Mouse (Mus musculus): ENCODE measurements around the gene Man1b1.

Man1b1 gene

GRCm38 (mm10) chr2:25332286-25333160 lies at the start of gene Man1b1:
Gene Man1b1, plus strand, starts transcription at chr2:25332338.
- DNase-seq (ENCODE audit: low read depth), result peak; percentile 99

DNA sequence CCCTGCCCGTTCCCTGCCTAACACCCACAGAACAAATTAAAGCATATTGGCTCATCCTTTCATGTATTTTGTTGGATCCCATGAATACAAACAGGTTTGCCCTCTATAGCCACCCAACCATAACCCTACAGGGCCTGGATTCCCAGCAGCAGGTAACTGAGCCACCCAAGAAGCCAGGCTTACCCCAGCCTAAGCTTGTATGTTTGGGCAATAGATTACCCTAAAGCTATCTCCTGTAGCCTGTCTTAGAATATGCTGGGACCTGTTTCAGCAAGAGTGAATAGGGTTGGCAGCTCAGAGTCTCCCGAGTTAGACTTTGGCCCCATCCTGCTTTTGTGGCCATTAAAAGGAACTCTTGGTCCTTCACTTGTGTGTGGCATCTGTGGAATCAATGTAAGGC lies 46.6 kb upstream of the Man1b1 start:
- no peak for DNase-seq (ENCODE audit: low read depth)

- DNase-seq (ENCODE audit: low read depth), result no peak
These were observed 45.8 kb upstream of the Man1b1 start for GRCm38 (mm10) chr2:25286314-25286713.

DNA sequence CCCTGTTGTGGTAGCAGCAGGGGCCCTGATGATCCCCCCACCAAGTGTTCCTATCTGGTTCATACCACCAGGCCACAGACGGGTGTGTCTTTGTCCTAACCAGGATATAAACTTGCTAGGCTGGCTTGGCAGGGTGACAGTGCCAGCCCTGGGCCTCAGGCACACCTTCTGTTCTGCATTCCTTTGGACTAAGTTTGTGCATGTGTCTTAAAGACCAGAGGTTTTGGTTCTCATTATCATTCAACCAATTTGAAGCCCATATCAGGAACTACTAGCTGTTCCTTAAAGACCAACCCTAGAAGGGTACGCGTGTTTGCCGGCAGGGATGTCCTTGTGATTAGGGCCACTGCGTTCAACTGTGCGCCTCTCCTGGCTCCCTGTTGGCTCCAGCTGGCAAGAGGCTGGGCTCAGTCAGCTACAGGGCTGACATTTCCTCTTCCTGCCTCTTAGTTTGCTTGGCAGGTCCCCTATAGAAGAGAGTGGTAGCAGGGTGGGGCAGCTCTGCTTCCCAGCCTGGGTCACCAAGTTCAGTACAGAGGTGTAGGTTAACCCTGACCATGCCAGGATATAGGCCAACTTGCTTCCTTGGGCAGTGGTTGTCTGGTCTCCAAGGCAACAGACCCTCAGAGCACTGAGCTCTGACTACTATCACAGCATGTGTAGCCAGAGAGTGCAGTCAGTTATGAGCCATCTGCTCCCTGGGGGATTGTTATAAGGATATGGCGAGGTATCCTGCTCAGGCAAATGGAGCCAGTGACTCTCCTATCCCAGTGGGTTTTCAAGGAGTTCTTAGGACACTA lies 45.1 kb upstream of the Man1b1 start:
- no peak for DNase-seq (ENCODE audit: low read depth)

GRCm38 (mm10) chr2:25287927-25288649 lies 44.0 kb upstream of the Man1b1 start, which contains the start of gene Tmem210:
Gene Tmem210, plus strand, starts transcription at chr2:25288145.
- DNase-seq (ENCODE audit: low read depth), result no peak

- no peak for DNase-seq (ENCODE audit: low read depth)
These were observed 43.3 kb upstream of the Man1b1 start for GRCm38 (mm10) chr2:25288734-25289345.

GRCm38 (mm10) chr2:25289651-25290050 lies 42.5 kb upstream of the Man1b1 start, which contains the start of gene Lrrc26:
Gene Lrrc26, plus strand, starts transcription at chr2:25289915.
- peak; percentile 23 for DNase-seq (ENCODE audit: low read depth)

GRCm38 (mm10) chr2:25290101-25290815 lies 41.9 kb upstream of the Man1b1 start:
- DNase-seq (ENCODE audit: low read depth), result no peak

DNA sequence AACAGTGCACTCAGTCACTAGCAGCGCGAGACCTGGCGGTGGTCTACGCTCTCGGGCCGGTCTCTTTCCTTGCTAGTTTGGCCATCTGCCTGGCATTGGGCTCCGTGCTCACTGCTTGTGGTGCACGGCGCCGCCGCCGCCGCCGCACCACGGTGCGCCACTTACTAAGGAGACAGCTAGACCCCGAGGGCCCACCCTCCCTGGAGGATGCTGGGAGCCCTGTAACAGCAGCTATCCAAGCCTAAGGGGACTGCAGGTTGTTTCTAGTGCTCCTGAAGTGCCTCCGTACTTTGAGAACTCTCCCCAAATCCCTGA lies 41.4 kb upstream of the Man1b1 start:
- DNase-seq (ENCODE audit: low read depth), result no peak

DNA sequence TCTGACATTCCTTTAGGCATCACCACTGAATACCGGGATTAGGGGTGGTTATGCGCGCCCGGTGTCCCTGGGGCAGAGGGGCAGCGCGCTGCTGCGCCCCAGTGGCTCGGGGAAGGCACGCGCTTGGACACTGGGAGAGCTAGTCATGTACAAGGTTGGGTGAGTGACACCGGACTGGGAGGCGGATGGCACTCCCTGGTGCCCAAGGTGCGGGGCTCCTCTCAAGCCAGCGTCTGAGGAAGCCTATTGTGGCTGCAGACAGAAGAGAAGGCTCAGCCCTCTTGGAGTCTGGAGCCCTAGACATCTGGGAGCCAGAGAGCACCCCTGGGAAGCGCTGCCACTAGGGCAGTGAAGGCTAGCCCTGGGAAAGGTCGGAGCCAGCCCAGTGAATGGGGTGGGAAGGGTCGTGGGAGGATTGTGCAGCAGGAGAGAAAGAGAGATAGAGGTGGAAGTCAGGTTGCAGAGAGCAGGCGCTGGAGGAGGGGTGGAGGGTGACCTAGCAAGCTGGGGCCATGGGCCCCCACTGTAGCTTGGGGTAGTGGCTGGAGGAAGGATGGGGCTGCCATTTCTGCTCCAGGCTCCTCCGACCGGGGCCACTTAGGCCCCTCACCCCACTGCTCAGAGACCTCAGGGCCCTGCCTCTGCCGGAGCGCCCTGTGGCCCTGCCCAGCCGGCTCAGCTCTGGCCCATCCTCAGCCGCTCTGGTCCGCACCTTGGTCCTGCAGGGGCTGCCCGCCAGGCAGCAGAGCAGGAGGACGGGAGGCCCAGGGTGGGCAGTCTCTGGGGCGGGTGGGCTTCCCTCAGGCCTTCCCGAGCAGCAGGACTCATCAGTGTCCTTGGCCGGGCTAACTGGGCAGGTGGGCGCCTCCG lies 40.7 kb upstream of the Man1b1 start:
- no peak for DNase-seq (ENCODE audit: low read depth)

DNA sequence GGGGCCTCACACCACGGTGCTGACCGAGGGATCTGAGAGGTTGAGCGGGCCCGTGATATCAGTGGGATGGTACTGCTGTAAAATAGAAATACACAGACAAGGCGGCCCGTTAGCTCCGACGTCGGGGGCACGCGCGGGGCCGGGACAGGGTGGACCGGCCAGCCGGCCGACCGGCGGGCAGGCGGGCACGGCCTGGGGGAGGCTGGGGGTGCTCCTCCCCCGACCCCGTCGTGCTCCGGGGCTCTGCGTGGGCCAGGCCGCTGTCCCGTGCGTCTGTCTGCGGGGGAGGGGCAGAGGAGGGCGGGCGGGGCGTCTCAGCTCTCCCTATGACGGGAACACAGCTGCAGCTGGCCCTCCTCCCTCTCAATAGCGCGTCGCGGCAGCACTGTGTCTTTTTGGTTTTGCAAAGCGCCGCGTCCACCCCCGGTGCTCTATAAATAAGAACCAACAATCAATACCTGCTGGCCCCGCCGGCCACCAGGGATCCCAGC lies 40.0 kb upstream of the Man1b1 start:
- DNase-seq (ENCODE audit: low read depth), result no peak

DNA sequence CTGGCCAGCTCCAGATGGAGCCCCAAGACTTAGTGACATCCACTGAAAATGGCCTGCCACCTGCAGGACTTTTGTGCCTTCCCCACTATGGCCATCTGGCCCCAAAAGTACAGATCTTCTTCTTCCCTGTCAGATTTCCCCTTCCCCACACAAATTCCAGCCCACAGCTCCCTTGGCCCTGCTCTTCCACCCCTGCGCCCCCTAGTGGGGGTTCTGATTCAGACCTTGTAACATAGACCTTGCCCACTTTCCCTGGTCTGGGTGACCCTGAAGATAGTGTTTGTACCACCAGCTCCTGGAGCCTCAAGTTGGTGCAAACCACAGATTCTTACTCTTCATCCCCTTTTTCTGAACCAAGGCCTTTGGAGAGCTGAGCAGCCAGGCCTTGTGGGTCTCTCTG lies 39.3 kb upstream of the Man1b1 start:
- DNase-seq (ENCODE audit: low read depth), result peak; percentile 57

DNA sequence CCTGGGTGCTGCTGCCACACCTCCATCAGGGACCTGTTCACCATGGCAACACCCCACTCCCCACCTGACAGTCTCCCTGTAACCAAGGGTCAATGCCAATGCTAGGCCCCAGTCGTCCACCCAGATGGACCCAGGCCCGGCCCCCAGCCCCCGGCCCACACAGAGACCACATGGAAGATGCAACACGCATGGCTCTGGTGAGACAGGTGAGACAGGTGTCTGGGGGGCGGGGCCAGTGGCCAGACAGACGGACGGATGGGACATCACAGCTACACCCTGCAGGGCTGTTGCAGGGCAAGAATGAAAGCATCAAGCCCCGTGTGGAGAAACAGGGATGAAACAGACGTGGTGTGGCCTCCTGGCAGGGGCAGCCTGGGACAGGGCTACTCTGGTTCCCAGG lies 38.4 kb upstream of the Man1b1 start:
- no peak for DNase-seq (ENCODE audit: low read depth)

GRCm38 (mm10) chr2:25297093-25297492 lies 35.0 kb upstream of the Man1b1 start:
- no peak for DNase-seq (ENCODE audit: low read depth)

DNA sequence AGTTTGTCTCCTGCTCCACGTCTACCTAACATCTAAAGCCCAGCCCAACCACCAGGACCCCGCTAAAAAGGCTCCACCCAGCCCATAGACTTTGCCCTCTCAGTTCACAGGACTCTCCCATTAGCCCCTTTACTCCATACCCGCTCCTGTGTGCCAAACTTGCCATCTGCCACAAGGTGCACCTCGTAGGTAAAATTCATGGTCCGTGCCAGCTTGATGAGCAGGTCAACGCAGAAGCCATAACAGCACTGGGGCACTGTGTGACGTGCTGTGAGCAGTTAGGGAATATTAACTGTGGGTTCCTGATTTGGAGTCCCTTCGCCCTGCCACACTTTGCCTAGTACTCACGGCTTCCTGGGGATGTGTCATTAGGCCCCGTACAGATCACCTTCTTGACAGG lies 34.1 kb upstream of the Man1b1 start:
- DNase-seq (ENCODE audit: low read depth), result no peak

GRCm38 (mm10) chr2:25303452-25303851 lies 28.7 kb upstream of the Man1b1 start:
- DNase-seq (ENCODE audit: low read depth), result no peak

- peak; percentile 69 for DNase-seq (ENCODE audit: low read depth)
These were observed 28.0 kb upstream of the Man1b1 start for GRCm38 (mm10) chr2:25303931-25304656.

DNA sequence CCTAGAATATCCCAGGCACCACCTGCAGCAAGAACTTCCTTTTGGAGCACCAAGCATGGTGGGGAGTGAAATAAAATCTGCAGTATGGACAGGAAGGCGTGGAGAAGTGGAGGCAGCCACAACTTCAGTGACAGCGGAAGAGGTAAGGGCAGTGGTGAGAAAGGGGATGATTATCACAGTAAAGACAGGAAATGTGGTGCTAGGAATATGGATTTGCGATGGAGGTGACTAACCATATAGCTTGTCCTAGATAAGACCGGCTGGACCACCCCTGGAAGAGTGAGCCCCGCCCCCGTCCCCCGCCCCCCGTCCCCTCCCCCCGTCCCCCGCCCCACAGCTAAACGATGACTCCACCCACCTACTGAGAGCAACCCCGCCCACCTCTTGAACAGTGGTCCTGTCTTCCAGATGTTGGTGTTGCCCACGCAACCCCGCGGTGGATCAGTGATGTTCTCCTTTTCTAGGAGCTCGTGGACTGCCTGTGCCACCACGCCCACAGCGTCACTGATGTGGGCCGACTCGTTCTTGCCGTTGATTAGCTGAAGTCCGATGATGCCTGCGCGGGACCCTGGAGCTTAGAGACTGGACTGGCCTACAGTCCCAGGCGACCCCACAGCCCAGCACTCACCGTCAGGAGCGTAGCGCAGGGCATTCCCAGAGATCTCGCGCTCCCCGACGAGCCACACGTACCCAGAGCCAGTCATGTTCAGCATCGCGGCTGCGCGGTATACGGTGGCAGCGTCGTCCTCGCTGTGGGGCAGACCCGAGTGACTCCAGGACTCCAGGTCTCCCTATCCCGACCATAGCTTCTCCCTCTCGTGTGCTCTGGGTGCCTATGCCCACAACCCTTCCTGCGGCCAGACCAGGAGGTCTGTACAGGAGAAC lies 27.2 kb upstream of the Man1b1 start:
- peak; percentile 84 for DNase-seq (ENCODE audit: low read depth)

Measured in 416B (cell line).